Mouse (Mus musculus) cerebellum, adult 9-11 months (tissue): ENCODE data around the gene Surf1.

Experiments used
- DNase-seq: peaks from one replicate; pipeline ENCODE4 v3.0.0; 2022

Surf1 gene

GRCm38 (mm10) chr2:26915927-26916728 lies at the start of gene Surf1, which contains the start of gene Surf2:
Surf1 (minus strand) TSS chr2:26916530.
Surf2 (plus strand) TSS chr2:26916367.
- peak; percentile 85 for DNase-seq

DNA sequence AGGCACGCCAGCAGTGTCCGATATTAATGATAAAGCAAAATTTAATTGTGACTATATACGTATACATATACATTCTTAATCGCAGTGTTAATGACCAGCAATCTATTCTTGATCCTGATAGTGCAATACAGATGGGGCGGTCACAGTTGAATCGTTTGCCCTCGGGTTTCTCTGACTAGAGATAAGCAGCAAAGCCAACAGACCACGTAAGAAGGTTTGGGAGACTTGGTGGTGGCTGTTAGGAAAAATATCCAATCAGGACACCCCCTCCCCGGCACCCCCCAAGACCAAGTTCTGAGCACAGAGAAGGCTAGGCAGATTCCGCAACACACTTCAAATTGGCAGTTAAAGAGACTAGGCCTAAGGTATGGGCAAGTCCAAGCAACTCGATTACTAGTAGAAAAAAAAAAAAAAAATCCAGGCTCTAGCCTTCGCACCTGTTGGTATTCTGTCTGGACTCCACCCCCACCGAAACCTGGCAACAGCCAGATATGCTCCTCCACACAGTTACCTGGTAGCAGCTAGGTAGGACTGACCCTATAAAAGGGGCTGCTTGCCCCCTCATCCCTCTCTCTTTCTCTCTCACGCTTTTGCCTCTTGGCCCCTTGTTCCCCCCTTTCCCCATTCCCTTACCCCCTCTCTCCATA lies 48.5 kb upstream of the Surf1 start:
- DNase-seq = no peak

- peak; percentile 95 for DNase-seq
Measured at GRCm38 (mm10) chr2:26963923-26964723, 47.8 kb upstream of the Surf1 start, which contains the start of gene Rexo4. Rexo4 (minus strand) TSS chr2:26964386.

DNA sequence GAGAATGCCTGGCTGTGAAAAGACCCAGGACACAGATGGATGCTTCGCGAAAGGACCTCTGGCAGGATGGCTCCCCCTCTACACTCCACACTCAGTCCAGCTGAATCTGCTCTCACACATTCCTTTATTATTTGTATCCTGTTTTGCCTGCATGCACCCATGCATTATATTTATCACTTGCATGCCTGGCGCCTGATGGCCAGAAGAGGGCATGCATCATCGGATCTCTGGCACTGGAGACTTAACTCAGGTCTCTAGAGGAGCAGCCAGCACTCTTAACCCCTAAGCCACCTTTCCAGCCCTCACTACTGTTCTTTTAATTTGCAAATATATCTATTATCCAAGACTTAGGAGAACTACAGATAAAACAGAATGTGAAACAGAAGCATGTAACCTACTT lies 44.4 kb upstream of the Surf1 start:
- DNase-seq = no peak

- no peak for DNase-seq
Measured at GRCm38 (mm10) chr2:26957488-26957859, 41.1 kb upstream of the Surf1 start.

DNA sequence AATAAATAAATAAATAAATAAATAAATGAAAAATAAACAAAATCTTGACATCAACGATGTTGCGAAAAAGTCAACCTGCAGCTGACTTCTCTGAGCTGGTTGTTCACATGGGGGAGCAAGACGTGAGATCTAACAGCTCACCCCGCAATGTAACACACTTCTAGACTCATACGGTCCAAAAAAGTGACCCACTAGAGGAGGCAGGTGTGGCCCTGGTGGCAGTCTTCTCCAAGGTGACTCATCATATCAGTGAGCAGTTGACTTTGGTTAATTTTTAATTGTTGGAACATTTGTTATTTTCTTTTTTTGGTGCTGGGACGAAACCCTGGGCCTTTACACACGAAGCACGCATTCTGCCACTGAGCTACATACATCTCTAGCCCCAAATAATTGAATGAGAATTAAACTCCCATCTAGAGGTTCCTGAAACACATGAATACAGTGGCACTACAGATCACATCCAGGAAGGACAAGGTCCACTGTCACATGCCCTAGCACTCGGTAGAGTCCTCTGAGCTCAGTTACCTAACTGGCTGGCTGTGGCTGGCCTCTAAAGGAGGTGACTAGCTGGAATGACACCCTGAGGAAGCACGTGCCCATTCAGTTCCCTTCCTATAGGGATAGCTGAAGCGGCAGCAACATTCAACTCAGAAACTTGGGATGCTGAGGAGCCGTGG lies 40.6 kb upstream of the Surf1 start:
- DNase-seq = no peak

DNA sequence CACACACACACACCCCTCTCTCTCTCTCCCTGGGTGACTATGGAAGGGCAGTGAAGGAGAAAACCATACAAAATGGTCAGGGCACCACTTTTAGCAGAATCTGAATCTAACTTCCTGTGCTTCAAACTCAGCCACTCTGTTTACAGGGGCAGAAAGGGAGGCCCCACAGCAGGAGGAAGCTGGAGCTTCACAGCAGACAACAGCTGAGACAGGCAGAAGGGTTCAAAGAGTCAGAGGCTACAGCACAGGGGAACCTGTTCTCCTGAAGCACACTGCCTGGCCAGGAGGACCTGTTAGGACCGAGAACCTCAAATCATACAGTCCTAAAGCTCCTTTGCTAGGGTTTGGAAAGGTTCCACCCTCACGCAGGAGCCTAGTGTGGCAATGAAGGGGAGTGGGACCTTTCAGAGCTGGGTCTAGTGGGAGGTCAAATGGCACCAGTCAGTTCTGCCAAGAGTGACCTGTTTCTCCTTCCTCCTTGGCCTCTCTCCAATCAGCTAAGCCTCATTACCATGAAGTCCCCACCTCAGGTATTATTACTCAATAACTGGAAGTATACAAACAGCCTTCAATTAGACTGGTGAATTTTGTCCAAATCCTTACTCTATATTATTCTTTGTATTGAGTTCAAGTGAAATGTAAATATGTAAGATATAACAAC lies 38.5 kb upstream of the Surf1 start:
- no peak for DNase-seq

DNA sequence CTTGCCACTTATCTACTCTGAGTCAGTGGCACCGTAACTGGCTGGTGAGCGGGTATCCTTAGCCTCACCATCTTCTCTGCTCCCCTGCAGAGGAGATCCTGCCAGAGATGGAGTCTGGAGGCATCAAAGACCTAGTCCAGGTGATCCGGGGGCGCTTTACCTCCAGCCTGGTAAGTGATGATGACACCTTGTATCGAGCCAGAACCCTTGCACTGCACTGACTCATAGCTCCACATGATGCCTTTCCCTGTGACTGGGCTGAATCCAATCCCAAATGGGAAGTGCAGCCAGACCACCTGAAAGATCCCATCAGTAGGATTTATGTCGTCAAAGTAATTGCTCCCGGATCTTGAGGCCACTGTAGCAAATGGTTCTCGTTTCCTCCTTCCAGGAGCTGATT lies 36.5 kb upstream of the Surf1 start:
- DNase-seq = no peak

GRCm38 (mm10) chr2:26952193-26952592 lies 35.9 kb upstream of the Surf1 start:
- DNase-seq = no peak

DNA sequence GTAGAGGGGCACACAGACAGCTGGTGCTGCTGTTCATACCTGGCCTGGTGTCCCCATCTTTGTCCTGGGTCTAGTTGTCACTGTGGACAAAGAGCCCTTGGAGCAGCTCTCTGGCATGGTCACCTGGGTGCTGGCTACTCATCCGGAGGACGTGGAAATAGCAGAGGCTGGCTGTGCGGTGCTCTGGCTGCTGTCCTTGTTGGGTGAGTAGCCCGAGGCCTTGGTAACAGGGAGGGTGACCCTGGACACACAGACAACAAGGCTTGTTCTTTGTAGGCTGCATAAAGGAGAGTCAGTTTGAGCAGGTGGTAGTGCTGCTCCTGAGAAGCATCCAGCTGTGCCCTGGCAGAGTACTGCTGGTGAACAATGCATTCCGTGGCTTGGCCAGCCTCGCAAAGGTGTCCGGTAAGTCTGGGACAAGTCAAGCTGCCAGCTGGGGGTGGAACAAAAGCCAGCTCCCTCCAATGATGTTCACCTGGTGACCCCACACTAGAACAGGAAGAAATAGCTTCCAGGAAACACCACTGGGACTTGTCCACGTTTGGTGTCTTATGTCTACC lies 35.1 kb upstream of the Surf1 start:
- DNase-seq = peak; percentile 56

DNA sequence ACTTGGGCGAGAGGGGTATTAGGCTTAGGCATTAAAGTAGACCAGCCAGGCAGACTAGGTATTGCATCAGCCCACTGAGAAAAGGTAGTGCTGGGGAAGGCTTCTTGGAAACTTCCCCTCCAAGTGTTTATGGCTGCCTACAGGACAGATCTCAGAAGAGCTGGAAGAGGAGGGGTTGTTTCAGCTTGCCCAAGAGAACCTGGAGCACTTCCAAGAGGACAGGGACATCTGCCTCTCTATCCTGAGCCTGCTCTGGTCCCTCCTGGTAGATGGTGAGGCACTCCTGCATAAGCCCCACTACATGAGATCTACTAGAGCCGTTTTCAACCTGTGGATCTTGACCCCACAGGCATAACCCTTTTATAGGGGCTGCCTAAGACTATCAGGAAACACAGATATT lies 34.1 kb upstream of the Surf1 start:
- DNase-seq = peak; percentile 44

- no peak for DNase-seq
Measured at GRCm38 (mm10) chr2:26943253-26943652, 26.9 kb upstream of the Surf1 start.

DNA sequence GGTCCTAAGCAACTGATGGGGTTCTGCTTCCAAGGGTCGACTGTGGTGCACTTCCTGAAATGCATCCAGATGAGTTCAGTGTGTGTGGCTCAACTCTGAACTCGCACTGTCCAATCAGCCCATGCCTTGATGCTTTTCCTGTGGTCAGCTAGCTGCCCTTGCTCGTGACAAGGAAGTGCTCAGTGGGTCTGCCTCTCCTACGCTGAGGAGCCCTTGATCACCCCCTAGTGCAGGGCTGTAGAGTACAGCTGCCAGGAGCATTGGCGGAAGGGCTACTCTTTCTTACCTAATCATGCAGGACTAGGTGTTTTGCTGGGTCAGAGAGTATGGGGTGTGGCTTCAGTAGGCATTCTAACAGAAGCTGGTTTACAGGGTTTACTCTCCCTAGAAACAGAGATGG lies 25.2 kb upstream of the Surf1 start:
- no peak for DNase-seq

GRCm38 (mm10) chr2:26936425-26936824 lies 20.1 kb upstream of the Surf1 start:
- DNase-seq = no peak

DNA sequence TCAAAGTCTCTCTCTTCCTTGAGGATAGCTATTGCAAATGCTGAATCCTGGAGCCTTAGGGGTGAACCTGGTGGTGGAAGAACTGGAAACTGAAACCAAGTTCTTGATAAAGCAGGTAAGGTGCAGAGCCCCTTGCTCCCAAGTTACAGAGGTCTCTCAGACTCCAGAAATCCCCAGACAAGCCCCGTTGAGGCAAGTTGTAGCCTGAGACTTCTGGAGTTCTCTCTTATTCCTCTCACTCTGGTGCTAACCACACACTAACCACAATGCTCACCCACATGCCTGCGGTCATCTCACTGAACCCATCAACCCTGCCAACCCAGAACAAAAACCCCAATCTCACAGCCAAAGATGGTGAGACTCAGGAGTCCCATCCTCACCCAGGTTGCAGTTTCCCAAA lies 19.0 kb upstream of the Surf1 start:
- no peak for DNase-seq

DNA sequence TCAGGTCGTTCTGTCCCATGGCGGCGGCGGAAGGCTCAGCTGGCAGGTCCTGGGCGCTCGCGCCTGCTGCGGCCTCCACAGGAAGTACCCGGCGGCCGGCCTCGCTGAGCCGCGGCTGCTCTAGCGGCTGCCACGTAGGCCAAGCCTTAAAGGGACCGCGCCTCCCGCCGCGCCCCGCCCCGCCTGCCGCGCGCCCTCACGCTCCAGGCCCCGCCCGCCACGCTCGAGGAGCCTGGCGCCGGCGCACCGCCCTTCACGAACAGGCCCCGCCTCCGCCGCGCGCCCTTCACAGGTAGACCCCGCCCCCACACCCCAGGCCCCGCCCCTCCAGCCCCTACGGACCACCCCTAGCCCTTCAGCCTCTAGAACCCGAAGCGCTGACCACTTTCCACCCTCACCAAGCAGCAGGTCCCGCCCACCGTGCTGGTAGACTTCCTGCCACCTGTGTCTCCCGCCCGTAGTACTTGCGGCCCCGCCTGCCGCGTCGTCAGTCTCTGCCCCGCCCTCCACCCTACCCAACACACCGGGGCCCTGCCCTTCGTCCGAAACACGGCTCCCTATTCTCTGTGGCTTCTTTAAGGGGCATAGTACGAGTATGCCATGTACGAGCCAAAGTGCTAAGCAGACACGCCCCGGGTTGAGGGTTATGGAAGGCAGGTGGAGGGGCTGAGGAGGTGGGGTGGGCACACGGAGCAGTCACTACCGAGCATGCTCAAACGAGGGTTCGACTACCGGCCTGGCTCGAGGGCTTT lies 17.1 kb upstream of the Surf1 start, which contains the start of the genes Surf4 and Stkld1:
Surf4 (minus strand) TSS at position 625 of the 752 bp plus-strand sequence.
Stkld1 (plus strand) TSS at position 744 of the 752 bp plus-strand sequence.
- DNase-seq = peak; percentile 93

GRCm38 (mm10) chr2:26932473-26933303 lies 16.4 kb upstream of the Surf1 start:
- peak; percentile 72 for DNase-seq

GRCm38 (mm10) chr2:26930390-26930789 lies 14.1 kb upstream of the Surf1 start:
- peak; percentile 72 for DNase-seq

GRCm38 (mm10) chr2:26927745-26928476 lies 11.6 kb upstream of the Surf1 start:
- no peak for DNase-seq
